Mouse (Mus musculus) heart, postnatal 25 days (tissue): ENCODE results near the gene Fam43a. TPM values are rescaled to one million over a fixed set of nuclear protein-coding genes. Genes with fewer than 3 reads are reported as not detected.

Experiments used
- DNase-seq: peaks from one replicate; pipeline ENCODE4 v3.0.0; 2022; ENCODE audit warnings: low spot score
- intact Hi-C: fragments of 180-260 bp; cut with DNase I; formaldehyde crosslinking; loops from one replicate; pipeline ENCODE4 v1.15.1; 2025
- total RNA-seq, 2 experiments: library from RNA; stranded (reverse); gene quantifications; 2 replicates each; pipeline ENCODE4 v1.2.3; 2021

Fam43a gene
- total RNA-seq, result 10 to 100 TPM; 25.8 to 31.2 TPM

DNA sequence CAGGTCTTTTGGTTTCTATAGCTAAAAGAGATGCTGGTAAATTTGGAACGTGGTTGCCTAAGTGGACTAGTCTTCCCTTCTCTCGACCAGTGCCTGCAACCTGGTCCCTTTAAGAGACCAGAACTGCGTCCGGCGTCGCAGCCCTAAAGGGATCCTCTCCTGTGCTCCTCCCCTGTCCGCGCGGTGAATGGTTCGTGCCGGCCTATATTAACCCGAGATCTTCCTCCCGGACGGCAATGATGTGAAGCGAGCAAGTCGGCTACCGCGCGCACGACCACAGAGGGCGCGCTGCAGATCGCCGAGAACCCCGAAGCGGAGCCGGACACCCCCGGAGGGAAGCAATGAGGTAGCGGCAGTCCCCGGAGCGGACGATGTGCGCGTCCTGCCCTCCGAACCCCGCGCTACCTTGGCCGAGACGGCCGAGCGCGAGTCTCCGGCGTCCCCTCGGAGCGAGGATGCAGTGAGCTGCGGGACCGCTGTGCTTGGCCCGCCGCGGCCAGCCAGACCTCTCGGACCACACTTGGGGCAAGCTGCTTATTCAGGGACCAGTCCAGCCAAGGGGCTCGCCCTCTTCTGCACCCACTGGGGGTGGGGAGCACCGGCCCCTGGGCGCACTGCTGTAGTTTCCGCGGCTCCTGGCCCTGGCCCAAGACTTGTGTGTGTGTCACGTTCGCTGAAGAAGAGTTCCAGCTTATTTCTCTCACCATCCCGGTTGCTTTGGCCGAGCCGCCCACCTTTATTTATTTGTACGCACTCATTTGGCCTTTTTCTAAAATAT lies at the start of gene Fam43a:
Gene Fam43a (plus strand): TSS at position 233 of the 778 bp plus-strand sequence.
- peak; percentile 92 for DNase-seq
- intact Hi-C loops, result loop anchor here (2.0 to 5.0 kb wide), 7 partner anchors 68 to 758 kb away; no protein-coding TSS in a partner anchor

DNA sequence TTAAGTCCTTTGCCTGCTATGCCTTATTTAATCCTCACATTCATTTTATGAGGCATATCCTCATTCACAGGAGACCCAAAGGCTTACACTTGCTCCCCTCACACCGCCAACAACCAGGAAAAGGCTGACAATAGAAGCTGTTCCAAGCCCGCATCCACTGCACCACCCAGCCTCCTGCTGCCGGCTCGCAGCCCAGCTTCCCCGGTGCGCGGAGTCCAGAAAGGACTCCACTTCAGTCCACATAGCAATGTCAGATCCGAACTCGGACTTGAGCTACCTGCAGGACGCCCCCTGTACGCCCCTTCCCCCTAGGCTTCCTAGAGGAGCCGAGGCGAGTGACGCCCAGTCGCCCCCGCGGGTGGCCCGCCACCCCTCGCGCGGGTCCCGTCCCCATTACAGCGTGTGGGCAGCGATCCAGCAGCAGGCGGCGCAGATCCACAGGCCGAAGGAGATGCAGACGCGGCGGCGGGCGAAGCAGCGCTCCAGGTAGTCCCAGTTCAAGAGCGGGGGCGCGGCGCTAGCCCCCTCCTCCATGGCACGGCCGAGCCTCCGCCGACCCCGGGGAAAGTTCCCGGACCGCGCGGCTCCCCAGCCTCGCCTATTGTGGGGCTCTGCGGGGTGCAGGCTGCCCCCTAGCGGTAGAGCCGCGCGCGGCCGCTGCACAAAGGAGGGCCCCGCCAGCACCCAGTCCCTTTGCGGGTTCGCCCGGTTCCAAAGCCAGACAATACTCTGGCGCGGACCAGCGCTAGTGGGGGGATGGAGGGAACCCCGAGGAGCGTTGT lies 49.4 kb upstream of the Fam43a start:
- peak; percentile 61 for DNase-seq
- intact Hi-C loops, result no loop called here

DNA sequence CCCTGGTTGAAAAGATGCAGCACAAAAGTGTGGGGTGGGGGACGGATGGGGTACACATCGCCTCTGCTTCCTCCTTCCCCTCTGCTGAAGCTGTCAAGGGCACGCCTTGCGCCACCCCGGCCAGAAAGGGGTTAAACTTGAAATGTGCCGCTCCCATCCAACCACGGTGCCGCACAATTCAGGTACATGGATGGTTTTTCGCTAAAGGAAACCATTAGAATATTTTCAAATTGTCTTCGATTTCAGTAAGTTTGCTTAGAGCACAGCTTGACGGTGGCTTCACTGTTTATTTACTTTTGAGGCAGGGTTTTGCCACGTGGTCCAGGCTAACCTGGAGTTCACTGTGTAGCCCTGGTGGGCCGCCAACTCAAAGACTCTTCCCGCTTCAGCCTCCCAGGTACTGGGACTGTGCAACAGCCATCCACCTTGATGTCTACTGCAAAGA lies 48.8 kb upstream of the Fam43a start, which contains the start of gene Tmem44:
Gene Tmem44 (minus strand): TSS at position 95 of the 445 bp plus-strand sequence.
- intact Hi-C loops, result no loop called here

DNA sequence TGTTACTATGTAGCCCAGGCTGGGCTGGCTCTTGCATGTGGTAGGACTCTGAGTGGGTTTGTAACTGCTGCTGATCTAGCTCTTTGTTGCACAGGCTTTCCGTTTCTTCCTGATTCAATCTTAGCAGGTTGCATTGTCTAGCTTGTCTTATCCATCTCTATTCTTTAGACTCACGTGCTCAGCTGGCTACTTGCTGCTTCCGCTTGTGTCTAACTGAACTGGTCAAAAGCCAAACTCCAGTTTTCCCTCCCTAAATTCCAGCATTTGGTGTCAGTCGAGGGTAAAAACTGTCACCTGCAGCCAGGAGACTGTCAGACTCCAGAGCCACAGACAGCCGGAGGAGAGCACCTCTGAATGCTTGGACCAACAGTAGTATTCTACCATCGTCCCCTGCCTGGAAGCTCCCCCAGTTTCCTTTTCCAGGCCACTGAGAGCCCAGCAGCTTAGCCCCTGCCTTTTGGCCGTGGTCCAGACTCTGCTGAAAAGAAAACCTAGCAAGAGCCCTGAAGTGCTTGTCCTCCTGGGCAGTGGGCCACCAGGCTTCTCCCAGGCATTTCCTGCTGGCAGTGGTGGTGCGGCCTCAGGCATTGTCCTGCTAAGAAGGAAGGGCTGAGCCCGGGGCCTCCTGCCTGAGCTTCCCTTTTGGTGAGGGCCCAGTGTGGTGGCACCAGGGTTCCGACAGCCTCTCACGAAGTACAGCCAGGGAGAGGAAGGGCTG lies 46.7 kb upstream of the Fam43a start:
- intact Hi-C loops, result no loop called here

More for the DNA sequence above, 48.8 kb upstream of the Fam43a start, which contains the start of gene Tmem44:
- DNase-seq, result no peak

DNA sequence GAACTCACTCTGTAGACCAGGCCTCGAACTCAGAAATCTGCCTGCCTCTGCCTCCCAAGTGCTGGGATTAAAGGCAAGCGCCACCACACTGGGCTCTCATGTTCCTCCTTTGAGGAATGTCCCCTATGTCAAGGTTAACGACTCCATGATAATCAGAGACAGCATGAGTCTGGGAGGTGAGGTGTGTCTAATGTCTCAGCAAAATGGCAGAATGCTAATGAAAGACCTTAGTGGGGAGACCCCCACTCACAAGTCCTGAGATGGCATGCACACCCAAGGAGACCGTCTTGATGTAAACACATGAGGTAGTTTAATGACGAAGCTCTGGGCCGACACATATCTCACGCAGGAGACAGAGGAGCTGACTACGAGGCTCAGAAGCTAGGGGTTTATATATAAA lies 45.4 kb upstream of the Fam43a start:
- no peak for DNase-seq
- intact Hi-C loops, result no loop called here

More for the DNA sequence above, 46.7 kb upstream of the Fam43a start:
- DNase-seq, result peak; percentile 82

DNA sequence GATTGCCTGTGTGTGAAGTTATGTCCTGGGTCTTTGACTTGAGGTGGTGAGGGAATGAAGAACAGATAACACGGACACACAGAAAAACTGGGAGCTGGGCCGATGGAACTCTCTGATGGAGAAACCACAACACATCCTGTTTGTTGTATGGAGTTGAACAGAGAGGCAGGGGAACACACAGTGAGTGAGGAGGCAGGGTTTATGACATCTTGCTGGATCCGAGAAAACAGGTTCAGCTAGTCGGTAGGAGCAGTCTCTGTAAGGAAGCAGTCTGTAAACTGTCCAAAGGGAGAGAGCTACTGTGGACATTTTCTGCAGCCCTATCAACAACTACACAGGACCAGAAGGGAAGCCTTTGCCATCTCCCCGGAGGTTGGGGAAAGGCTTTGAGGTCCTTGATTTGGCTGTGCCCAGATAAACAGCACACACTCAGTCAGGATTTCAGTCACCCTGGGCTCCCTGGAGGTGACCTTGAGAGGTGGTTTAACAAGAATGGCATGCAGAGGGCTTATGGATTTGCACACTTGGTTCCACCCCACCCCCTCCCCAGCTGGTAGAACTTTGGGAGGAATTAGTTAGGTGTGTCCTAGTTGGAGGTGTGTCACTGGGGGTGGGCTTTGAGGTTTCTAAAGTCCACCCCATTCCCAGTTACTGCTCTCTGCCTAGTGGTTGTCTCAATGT lies 40.1 kb upstream of the Fam43a start:
- no peak for DNase-seq
- intact Hi-C loops, result no loop called here

DNA sequence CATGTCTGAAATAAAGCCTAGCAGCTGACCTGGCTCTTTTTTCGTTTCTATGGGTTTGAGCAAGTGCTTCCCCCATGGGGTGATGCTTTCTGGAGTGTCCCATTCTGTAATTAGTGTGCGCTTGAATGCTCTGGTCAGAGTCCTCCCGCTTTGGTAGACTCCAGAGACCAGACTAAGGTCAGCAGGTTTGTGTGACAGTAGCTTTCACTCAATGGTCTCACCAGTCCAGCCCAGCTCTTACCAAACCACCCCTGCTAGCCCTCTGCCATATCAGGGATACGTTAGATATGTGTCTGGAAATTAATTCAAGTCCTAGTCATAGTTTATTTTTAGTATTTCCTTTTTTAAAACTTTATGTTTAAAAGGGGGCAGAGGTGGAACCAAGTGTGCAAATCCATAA lies 38.9 kb upstream of the Fam43a start:
- intact Hi-C loops, result no loop called here
- no peak for DNase-seq

DNA sequence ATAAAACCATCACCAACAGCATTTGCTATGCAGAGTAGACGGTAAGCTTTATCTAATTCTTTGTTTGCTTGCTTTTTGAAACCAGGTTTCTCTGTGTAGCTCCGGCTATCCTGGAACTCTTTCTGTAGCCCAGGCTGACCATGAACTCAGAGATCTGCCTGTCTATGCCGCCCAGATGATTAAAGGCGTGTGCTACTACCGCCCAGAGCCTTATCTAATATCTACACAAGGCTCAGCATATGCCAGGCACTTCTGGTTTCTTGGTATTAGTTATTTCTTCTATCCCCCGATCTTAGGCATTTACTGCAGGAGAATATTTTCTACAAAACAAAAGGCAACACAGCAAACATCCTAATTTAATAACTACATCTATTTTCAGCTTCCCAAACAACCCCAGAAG lies 33.9 kb upstream of the Fam43a start:
- no peak for DNase-seq
- intact Hi-C loops, result no loop called here

DNA sequence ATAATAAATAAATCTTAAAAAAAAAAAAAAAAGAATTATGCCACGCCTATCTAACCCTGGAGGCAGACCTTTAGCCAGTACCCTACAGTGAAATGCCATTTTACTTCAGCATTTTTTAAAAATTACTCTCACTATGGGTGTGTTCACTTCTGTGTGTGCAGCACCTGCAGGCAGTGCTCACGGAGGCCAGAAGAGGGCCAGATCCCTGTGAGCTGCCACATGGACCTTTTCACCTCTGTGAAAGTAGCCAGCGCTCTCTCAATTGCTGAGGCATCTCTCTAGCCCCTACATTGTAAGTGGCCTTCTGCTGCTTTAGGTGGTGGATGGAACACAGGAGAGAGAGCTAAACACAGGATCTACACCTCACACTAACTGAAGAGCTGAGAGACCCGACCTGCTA lies 29.4 kb upstream of the Fam43a start:
- intact Hi-C loops, result no loop called here
- no peak for DNase-seq

DNA sequence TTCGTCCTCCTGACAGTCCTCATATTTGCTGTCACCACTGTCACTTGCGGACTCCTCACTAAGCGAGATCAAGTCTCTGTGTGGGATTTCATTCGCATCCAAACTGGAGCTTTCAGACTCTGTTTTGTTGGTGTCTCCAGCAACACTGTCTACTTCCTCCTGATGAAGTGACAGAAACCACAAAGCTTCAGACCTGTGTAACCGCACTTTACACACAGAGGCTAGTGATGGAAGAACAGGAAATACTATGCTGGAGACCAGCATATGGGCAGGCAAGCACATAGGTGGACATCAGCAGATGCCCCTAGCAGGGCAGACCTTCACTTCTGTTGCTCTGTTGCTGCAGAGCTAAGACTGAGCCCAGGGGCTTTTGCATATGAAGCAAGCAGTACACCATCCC lies 28.1 kb upstream of the Fam43a start:
- intact Hi-C loops, result no loop called here

DNA sequence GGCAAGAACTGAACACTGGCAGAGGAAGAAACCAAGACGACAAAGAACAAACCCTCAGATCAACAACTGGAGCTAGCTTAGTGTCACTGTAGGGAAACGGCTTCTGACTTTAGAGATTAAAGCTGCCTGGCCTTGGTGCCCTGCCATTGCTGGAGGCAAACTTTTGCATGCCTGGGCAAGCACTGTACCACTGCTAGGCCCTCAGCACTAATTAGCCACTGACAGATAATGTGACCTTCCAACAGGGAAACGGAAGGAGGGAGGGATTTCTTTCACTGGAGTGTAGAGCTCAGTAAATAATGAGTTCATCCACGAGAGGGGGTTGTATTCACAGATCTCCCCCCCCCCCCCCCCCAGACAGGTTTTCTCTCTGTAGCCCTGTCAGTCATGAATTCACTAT lies 27.3 kb upstream of the Fam43a start:
- intact Hi-C loops, result no loop called here
- DNase-seq, result no peak

More for the DNA sequence above, 28.1 kb upstream of the Fam43a start:
- no peak for DNase-seq

DNA sequence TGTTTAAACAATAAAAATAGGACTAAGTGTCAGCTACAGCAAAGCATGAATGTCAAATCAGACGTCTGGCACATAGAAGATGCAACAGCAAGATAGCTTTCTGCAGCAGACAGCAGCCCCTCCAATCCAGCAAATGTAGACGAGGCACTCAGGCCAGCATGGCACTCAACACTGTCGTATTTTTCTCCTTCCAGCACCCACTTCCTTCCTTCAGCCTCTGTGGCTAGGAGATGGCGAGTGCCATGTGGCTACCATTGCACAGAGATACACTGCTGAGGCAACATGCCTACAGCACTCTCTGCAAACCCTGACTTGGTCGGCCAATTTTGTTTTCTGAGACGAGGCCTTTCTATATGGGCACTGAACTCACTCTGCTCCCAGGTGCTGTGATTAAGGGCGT lies 23.7 kb upstream of the Fam43a start:
- intact Hi-C loops, result no loop called here
- DNase-seq, result no peak

DNA sequence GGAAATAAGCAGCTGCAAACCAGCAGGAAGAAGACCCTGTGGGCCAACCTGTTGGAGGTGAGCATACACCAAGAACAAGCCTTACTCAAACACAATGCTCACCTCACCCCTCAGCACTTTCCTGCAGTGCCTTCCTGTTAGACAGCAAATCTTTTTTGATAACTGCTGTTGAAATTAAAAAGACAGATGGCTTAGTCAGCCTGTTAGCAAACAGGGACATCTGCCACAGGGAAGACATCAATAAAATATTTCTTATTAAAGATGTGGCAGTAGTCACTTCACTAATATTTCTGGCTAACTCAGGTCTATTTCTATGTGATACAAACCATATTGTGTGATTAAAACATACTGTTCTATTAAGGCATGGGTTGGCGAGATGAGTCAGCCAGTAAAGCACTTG lies 23.1 kb upstream of the Fam43a start:
- intact Hi-C loops, result no loop called here
- no peak for DNase-seq

DNA sequence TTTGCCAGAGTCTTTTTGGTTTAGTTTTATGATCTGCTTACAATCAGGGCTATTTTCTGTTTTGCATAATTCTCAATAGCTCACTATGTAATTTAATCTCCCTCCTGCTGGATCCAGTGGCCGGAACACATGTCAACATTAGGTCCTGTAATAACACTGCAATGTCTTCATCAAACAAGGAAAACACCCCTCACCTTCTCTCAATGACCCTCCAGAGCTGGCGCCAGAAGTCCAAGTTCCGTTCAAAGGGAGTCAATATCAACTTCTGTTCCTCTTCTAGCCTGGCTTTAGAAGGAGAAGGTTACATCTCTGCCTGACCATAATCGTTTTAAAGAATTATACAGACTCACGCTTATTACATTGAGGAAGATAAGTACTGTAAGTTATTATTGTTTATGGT lies 18.8 kb upstream of the Fam43a start:
- no peak for DNase-seq
- intact Hi-C loops, result no loop called here

DNA sequence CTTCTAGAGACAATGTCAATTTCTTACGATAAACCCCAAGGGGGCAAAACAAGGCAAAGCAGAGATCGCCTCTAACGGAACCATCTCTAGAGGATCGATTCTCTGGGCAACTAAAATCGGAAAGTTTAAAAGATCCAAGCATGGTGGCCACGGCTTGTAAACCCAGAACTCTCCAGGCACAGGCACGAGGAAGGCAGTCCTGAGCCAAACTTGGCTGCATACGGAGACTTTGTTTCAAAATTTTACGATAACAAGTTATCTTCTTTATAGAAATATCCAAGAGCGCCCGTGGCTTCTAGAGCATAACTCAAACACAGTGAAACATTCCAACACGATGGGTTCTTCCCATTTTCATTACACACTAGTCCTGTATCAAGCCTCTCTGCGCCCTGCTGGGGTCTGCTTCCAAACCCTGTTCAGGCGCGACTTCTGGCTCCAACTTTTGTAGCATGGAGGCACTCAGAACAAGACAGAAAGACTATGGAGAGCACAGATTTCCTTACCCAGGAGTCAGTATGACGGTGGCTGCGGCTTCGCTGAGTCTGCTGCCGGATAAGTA lies 12.5 kb upstream of the Fam43a start:
- no peak for DNase-seq
- intact Hi-C loops, result no loop called here

DNA sequence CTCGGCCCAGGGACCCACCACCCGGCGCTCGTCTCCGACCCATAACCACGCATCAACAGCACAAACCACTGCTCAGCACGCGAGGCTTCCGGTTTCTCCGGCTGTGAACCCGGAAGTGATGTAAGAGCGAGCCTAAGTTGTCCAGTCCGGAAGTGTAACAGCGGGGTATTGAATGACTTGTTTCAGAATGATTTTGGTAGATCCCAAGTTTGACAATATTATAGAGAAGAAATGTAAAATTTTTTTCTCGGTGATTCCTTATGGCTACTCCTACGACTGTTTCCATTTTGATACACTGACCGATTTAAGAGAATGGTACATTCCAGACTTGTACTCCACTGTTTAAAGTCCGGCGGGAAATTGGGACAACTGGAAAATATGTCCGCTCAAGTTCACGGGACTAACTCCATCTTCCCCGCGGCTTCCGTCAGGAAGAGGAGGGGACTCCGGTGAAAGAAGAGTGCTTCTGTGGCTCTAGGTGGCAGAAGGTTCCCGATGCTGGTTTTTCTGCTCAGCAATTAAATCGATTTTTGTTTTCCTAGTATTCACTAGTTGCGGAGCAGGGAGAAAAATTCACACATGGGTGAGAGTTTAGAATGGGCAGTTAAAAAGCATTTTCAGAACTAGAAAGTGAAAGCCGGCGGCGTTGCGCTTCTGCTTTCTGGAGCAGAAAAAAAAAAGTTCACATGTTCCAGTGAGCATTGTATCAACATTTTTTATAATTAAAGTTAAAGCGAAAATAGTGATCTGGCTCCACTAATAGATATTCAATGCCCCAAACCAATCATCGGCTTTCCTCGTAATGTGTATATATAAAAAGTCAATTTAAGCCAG lies 11.8 kb upstream of the Fam43a start, which contains the start of gene Lsg1:
Gene Lsg1 (minus strand): TSS at position 99 of the 834 bp plus-strand sequence.
- intact Hi-C loops, result no loop called here
- DNase-seq, result peak; percentile 79

DNA sequence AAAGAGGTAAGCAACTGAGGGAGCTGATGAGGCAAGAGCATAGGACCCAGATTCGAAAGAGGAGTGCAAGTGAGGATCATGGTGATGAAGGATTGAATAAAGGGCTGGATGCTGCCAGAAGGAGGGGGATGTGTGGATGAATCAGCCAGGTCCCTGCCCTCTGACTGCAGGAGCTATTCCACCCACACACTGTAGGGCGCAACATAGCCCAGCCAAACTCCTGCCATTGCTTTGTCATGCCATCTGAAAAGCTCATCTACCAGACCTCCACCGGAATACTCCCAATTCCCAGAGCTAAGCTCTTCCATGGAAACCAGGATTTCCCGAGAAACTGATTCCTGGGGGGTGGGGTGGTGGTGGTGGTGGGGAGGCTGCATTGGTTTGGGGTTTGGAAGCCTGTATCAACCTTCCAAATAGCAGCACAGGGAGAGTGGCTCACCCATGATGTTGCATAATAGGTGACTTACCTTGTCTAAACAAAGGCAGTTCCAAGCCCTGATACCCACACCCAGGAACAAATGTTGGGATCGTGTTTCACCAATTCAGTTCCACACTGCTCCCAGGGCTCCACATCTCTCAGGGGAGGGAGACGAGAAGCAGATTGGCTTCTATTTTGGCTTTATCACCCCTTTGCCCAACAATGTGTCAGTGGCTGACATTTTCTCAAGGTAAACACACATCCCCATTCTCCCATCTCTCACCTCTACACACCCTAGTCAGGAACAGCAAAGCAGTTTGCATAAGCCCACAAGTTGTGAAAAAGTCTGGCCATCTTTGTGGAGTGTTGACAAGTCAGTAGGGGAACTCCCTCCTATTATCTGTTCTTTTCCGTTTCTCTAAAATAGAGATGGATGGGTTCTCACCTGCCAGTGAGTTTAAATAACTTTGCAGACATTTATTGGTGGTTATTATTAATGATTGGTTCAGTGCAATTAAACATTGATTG lies 9.0 kb upstream of the Fam43a start:
- DNase-seq, result no peak
- intact Hi-C loops, result no loop called here
